Mouse (Mus musculus): ENCODE data around the gene 1520401A03Rik. TPM values are rescaled to one million over a fixed set of nuclear protein-coding genes. Genes with fewer than 3 reads are reported as not detected.
A peak's percentile ranks its signal among the peaks of the same experiment; 100 is the strongest.

Gene 1520401A03Rik
- total and polyA plus RNA-seq, 2 experiments from 2014 or later, result not detected

- H3K27me3 ChIP-seq (ENCODE audit: control insufficient read depth, insufficient read depth, low read length), result peaks cover 33% of the 10 kb centered on the region
- TF ChIP-seq CTCF (IDR thresholded peaks at IDR 0.05; ENCODE audit: low read depth) (peak; percentile 68), EP300 (IDR thresholded peaks at IDR 0.05; ENCODE audit: low read depth) (no peak)
- H3K9ac ChIP-seq (replicated peaks; ENCODE audit: low read depth, low read length), result no peak overlapping the region
- H3K27ac ChIP-seq (ENCODE audit: low read depth), result no peak overlapping the region
- H3K4me1 ChIP-seq (ENCODE audit: control insufficient read depth, insufficient read depth), result no peaks in the 10 kb centered on the region
- no peak overlapping the region for H3K4me2 ChIP-seq (ENCODE audit: low read depth, low read length)
- DNase-seq (ENCODE audit: low spot score), result peak; percentile 45
- H3K4me3 ChIP-seq (ENCODE audit: low read depth, low read length), result no peak overlapping the region
- no peak for ATAC-seq (ENCODE audit: insufficient read depth, low read depth)
- H3K36me3 ChIP-seq (replicated peaks; ENCODE audit: control insufficient read depth, insufficient read depth, low read length), result peaks cover 36% of the 10 kb centered on the region
- no peaks in the 10 kb centered on the region for H3K9me3 ChIP-seq (replicated peaks; ENCODE audit: control insufficient read depth, low read length)
- WGBS, result 25% methylated on average over 5 of the region's 5 CpGs
Observed at GRCm38 (mm10) chr17:23664556-23665021, 58.0 kb downstream of the 1520401A03Rik start.

DNA sequence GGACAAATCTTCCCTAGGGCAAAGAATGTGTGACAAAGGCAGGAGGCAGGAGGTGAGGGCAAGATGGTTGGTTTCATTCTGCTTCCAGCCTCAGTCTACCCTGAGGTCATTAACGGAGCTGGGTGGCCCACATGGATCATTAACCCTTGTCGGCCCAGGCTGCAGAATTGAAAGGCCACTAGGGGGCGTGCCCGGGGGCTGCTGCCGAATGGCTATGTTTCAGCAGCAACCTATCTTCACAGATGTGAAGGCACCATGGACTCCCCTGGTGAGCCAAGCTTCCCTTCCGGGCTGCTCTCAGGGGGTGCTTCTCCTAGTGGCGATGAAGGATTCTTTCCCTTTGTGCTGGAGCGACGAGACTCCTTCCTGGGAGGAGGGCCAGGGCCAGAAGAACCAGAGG lies 61.1 kb downstream of the 1520401A03Rik start:
- DNase-seq (ENCODE audit: low spot score) (no peak), ATAC-seq (ENCODE audit: insufficient read depth, low read depth) (no peak)
- Histone ChIP-seq H3K4me1 (ENCODE audit: control insufficient read depth, insufficient read depth) (no peaks in the 10 kb centered on the region), H3K36me3 (replicated peaks; ENCODE audit: control insufficient read depth, insufficient read depth, low read length) (peaks cover 7% of the 10 kb centered on the region; the same call in 1 of the 2 replicates), H3K27me3 (ENCODE audit: control insufficient read depth, insufficient read depth, low read length) (peaks cover 37% of the 10 kb centered on the region), H3K9me3 (replicated peaks; ENCODE audit: control insufficient read depth, low read length) (no peaks in the 10 kb centered on the region), H3K9ac (replicated peaks; ENCODE audit: low read depth, low read length) (no peak overlapping the region), H3K4me2 (ENCODE audit: low read depth, low read length) (no peak overlapping the region), H3K27ac (ENCODE audit: low read depth) (no peak overlapping the region), H3K4me3 (ENCODE audit: low read depth, low read length) (no peak overlapping the region)
- TF ChIP-seq EP300 (IDR thresholded peaks at IDR 0.05; ENCODE audit: low read depth), result no peak
- peak; percentile 27; the same call in 1 of the 2 replicates for TF ChIP-seq CTCF (IDR thresholded peaks at IDR 0.05; ENCODE audit: low read depth)
- WGBS, result 2% methylated on average over 9 of the region's 9 CpGs

- no peak for TF ChIP-seq EP300 (IDR thresholded peaks at IDR 0.05; ENCODE audit: low read depth)
- no peak for TF ChIP-seq CTCF (IDR thresholded peaks at IDR 0.05; ENCODE audit: low read depth)
- Histone ChIP-seq H3K9ac (replicated peaks; ENCODE audit: low read depth, low read length) (no peak overlapping the region), H3K27me3 (ENCODE audit: control insufficient read depth, insufficient read depth, low read length) (peaks cover 37% of the 10 kb centered on the region), H3K4me2 (ENCODE audit: low read depth, low read length) (peak overlapping the region; percentile 30), H3K4me3 (ENCODE audit: low read depth, low read length) (peak overlapping the region; percentile 20), H3K36me3 (replicated peaks; ENCODE audit: control insufficient read depth, insufficient read depth, low read length) (no peaks in the 10 kb centered on the region), H3K9me3 (replicated peaks; ENCODE audit: control insufficient read depth, low read length) (no peaks in the 10 kb centered on the region), H3K4me1 (ENCODE audit: control insufficient read depth, insufficient read depth) (no peaks in the 10 kb centered on the region), H3K27ac (ENCODE audit: low read depth) (no peak overlapping the region)
- ATAC-seq (ENCODE audit: insufficient read depth, low read depth) (no peak), DNase-seq (ENCODE audit: low spot score) (no peak)
- 2% methylated on average over 14 of the region's 14 CpGs for WGBS
Observed at GRCm38 (mm10) chr17:23660876-23661200, 61.7 kb downstream of the 1520401A03Rik start.

- Histone ChIP-seq H3K27me3 (ENCODE audit: control insufficient read depth, insufficient read depth, low read length) (peaks cover 37% of the 10 kb centered on the region), H3K9me3 (replicated peaks; ENCODE audit: control insufficient read depth, low read length) (no peaks in the 10 kb centered on the region), H3K4me2 (ENCODE audit: low read depth, low read length) (peak within 1 kb of the TSS; percentile 30), H3K4me1 (ENCODE audit: control insufficient read depth, insufficient read depth) (no peaks in the 10 kb centered on the region), H3K36me3 (replicated peaks; ENCODE audit: control insufficient read depth, insufficient read depth, low read length) (no peaks in the 10 kb centered on the region), H3K27ac (ENCODE audit: low read depth) (no peak within 1 kb of the TSS), H3K9ac (replicated peaks; ENCODE audit: low read depth, low read length) (no peak within 1 kb of the TSS), H3K4me3 (ENCODE audit: low read depth, low read length) (peak within 1 kb of the TSS; percentile 20)
- TF ChIP-seq CTCF (IDR thresholded peaks at IDR 0.05; ENCODE audit: low read depth) (peak; percentile 46), EP300 (IDR thresholded peaks at IDR 0.05; ENCODE audit: low read depth) (no peak)
- no peak for ATAC-seq (ENCODE audit: insufficient read depth, low read depth)
- 6% methylated on average over 27 of the region's 27 CpGs for WGBS
- DNase-seq (ENCODE audit: low spot score), result no peak
Observed at GRCm38 (mm10) chr17:23660117-23660875, 62.3 kb downstream of the 1520401A03Rik start, which contains the start of gene Bicdl2. Bicdl2 (plus strand) TSS chr17:23660506.

- WGBS, result 68% methylated on average over 2 of the region's 3 CpGs
- no peak for ATAC-seq (ENCODE audit: insufficient read depth, low read depth)
- Histone ChIP-seq H3K4me2 (ENCODE audit: low read depth, low read length) (no peak overlapping the region), H3K27ac (ENCODE audit: low read depth) (no peak overlapping the region), H3K36me3 (replicated peaks; ENCODE audit: control insufficient read depth, insufficient read depth, low read length) (no peaks in the 10 kb centered on the region), H3K9me3 (replicated peaks; ENCODE audit: control insufficient read depth, low read length) (no peaks in the 10 kb centered on the region), H3K9ac (replicated peaks; ENCODE audit: low read depth, low read length) (no peak overlapping the region), H3K4me1 (ENCODE audit: control insufficient read depth, insufficient read depth) (no peaks in the 10 kb centered on the region), H3K4me3 (ENCODE audit: low read depth, low read length) (no peak overlapping the region), H3K27me3 (ENCODE audit: control insufficient read depth, insufficient read depth, low read length) (peaks cover 37% of the 10 kb centered on the region)
- DNase-seq (ENCODE audit: low spot score), result no peak
- no peak for TF ChIP-seq CTCF (IDR thresholded peaks at IDR 0.05; ENCODE audit: low read depth)
- TF ChIP-seq EP300 (IDR thresholded peaks at IDR 0.05; ENCODE audit: low read depth), result no peak
Observed at GRCm38 (mm10) chr17:23658450-23658849, 64.1 kb downstream of the 1520401A03Rik start.

Other genes with a start within 250 kb of the 1520401A03Rik start
- not detected in 2 replicates for gene Vmn2r117, start 243.1 kb downstream of the 1520401A03Rik start, total RNA-seq (2014; rRNA removed; ENCODE audit: low replicate concordance)
- gene Vmn2r117, start 243.1 kb downstream of the 1520401A03Rik start, polyA plus RNA-seq (2015; fragmentation: Nextera tagmentation; extraction: Ambion mirVana), result not detected in 2 replicates
- 12.6 and 21.4 TPM in 2 replicates for gene Zfp213, start 158.5 kb downstream of the 1520401A03Rik start, total RNA-seq (2014; rRNA removed; ENCODE audit: low replicate concordance)
- 9.6 and 9.8 TPM in 2 replicates for gene Zfp213, start 158.5 kb downstream of the 1520401A03Rik start, polyA plus RNA-seq (2015; fragmentation: Nextera tagmentation; extraction: Ambion mirVana)
- gene Zfp13, start 123.3 kb downstream of the 1520401A03Rik start, total RNA-seq (2014; rRNA removed; ENCODE audit: low replicate concordance), result 17.9 and 18.5 TPM in 2 replicates
- 5.3 and 6.4 TPM in 2 replicates for gene Zfp13, start 123.3 kb downstream of the 1520401A03Rik start, polyA plus RNA-seq (2015; fragmentation: Nextera tagmentation; extraction: Ambion mirVana)
- gene Zscan10, start 121.9 kb downstream of the 1520401A03Rik start, total RNA-seq (2014; rRNA removed; ENCODE audit: low replicate concordance), result not detected in 2 replicates
- not detected in 2 replicates for gene Zscan10, start 121.9 kb downstream of the 1520401A03Rik start, polyA plus RNA-seq (2015; fragmentation: Nextera tagmentation; extraction: Ambion mirVana)
- gene Mmp25, start 77.5 kb downstream of the 1520401A03Rik start, total RNA-seq (2014; rRNA removed; ENCODE audit: low replicate concordance), result 0.19 and 0.88 TPM in 2 replicates
- gene Mmp25, start 77.5 kb downstream of the 1520401A03Rik start, polyA plus RNA-seq (2015; fragmentation: Nextera tagmentation; extraction: Ambion mirVana), result 0.15 and 0.25 TPM in 2 replicates
- not detected in 2 replicates for gene Bicdl2, start 62.3 kb downstream of the 1520401A03Rik start, total RNA-seq (2014; rRNA removed; ENCODE audit: low replicate concordance)
- gene Bicdl2, start 62.3 kb downstream of the 1520401A03Rik start, polyA plus RNA-seq (2015; fragmentation: Nextera tagmentation; extraction: Ambion mirVana), result 0.05 and 0.10 TPM in 2 replicates
- gene Hcfc1r1, start 49.2 kb downstream of the 1520401A03Rik start, total RNA-seq (2014; rRNA removed; ENCODE audit: low replicate concordance), result 214 and 322 TPM in 2 replicates
- 328 and 348 TPM in 2 replicates for gene Hcfc1r1, start 49.2 kb downstream of the 1520401A03Rik start, polyA plus RNA-seq (2015; fragmentation: Nextera tagmentation; extraction: Ambion mirVana)
- gene Thoc6, start 48.9 kb downstream of the 1520401A03Rik start, total RNA-seq (2014; rRNA removed; ENCODE audit: low replicate concordance), result 22.4 and 35.2 TPM in 2 replicates
- 22.1 and 23.2 TPM in 2 replicates for gene Thoc6, start 48.9 kb downstream of the 1520401A03Rik start, polyA plus RNA-seq (2015; fragmentation: Nextera tagmentation; extraction: Ambion mirVana)
- 275 and 286 TPM in 2 replicates for gene Tnfrsf12a, start 45.3 kb downstream of the 1520401A03Rik start, total RNA-seq (2014; rRNA removed; ENCODE audit: low replicate concordance)
- gene Tnfrsf12a, start 45.3 kb downstream of the 1520401A03Rik start, polyA plus RNA-seq (2015; fragmentation: Nextera tagmentation; extraction: Ambion mirVana), result 121 and 160 TPM in 2 replicates
- gene Cldn6, start 43.5 kb downstream of the 1520401A03Rik start, total RNA-seq (2014; rRNA removed; ENCODE audit: low replicate concordance), result not detected in 2 replicates
- gene Cldn6, start 43.5 kb downstream of the 1520401A03Rik start, polyA plus RNA-seq (2015; fragmentation: Nextera tagmentation; extraction: Ambion mirVana), result not detected in 2 replicates
- gene Cldn9, start 38.8 kb downstream of the 1520401A03Rik start, total RNA-seq (2014; rRNA removed; ENCODE audit: low replicate concordance), result not detected in 2 replicates
- gene Cldn9, start 38.8 kb downstream of the 1520401A03Rik start, polyA plus RNA-seq (2015; fragmentation: Nextera tagmentation; extraction: Ambion mirVana), result not detected in 2 replicates
- gene Pkmyt1, start 3.6 kb upstream of the 1520401A03Rik start, total RNA-seq (2014; rRNA removed; ENCODE audit: low replicate concordance), result 18.2 and 21.7 TPM in 2 replicates
- gene Pkmyt1, start 3.6 kb upstream of the 1520401A03Rik start, polyA plus RNA-seq (2015; fragmentation: Nextera tagmentation; extraction: Ambion mirVana), result 8.6 and 9.0 TPM in 2 replicates
- gene Paqr4, start 18.1 kb upstream of the 1520401A03Rik start, total RNA-seq (2014; rRNA removed; ENCODE audit: low replicate concordance), result 21.7 and 28.7 TPM in 2 replicates
- 13.6 and 15.8 TPM in 2 replicates for gene Paqr4, start 18.1 kb upstream of the 1520401A03Rik start, polyA plus RNA-seq (2015; fragmentation: Nextera tagmentation; extraction: Ambion mirVana)
- 0.97 TPM in 1 of 2 replicates, not detected in the other for gene Kremen2, start 23.1 kb upstream of the 1520401A03Rik start, total RNA-seq (2014; rRNA removed; ENCODE audit: low replicate concordance)
- gene Kremen2, start 23.1 kb upstream of the 1520401A03Rik start, polyA plus RNA-seq (2015; fragmentation: Nextera tagmentation; extraction: Ambion mirVana), result not detected in 2 replicates
- 54.5 and 72.2 TPM in 2 replicates for gene Flywch1, start 48.8 kb upstream of the 1520401A03Rik start, total RNA-seq (2014; rRNA removed; ENCODE audit: low replicate concordance)
- 32.4 and 34.8 TPM in 2 replicates for gene Flywch1, start 48.8 kb upstream of the 1520401A03Rik start, polyA plus RNA-seq (2015; fragmentation: Nextera tagmentation; extraction: Ambion mirVana)
- 3.8 TPM in 1 of 2 replicates, not detected in the other for gene Flywch2, start 63.3 kb upstream of the 1520401A03Rik start, total RNA-seq (2014; rRNA removed; ENCODE audit: low replicate concordance)
- 4.5 and 4.9 TPM in 2 replicates for gene Flywch2, start 63.3 kb upstream of the 1520401A03Rik start, polyA plus RNA-seq (2015; fragmentation: Nextera tagmentation; extraction: Ambion mirVana)
- gene Srrm2, start 67.7 kb upstream of the 1520401A03Rik start, total RNA-seq (2014; rRNA removed; ENCODE audit: low replicate concordance), result 72.8 and 85.9 TPM in 2 replicates
- 184 and 196 TPM in 2 replicates for gene Srrm2, start 67.7 kb upstream of the 1520401A03Rik start, polyA plus RNA-seq (2015; fragmentation: Nextera tagmentation; extraction: Ambion mirVana)
- 767 and 972 TPM in 2 replicates for gene Elob, start 106.4 kb upstream of the 1520401A03Rik start, total RNA-seq (2014; rRNA removed; ENCODE audit: low replicate concordance)
- 1,036 and 1,119 TPM in 2 replicates for gene Elob, start 106.4 kb upstream of the 1520401A03Rik start, polyA plus RNA-seq (2015; fragmentation: Nextera tagmentation; extraction: Ambion mirVana)
- not detected in 2 replicates for gene Prss33, start 113.3 kb upstream of the 1520401A03Rik start, total RNA-seq (2014; rRNA removed; ENCODE audit: low replicate concordance)
- gene Prss33, start 113.3 kb upstream of the 1520401A03Rik start, polyA plus RNA-seq (2015; fragmentation: Nextera tagmentation; extraction: Ambion mirVana), result not detected in 2 replicates
- not detected in 2 replicates for gene Prss32, start 121.1 kb upstream of the 1520401A03Rik start, total RNA-seq (2014; rRNA removed; ENCODE audit: low replicate concordance)
- gene Prss32, start 121.1 kb upstream of the 1520401A03Rik start, polyA plus RNA-seq (2015; fragmentation: Nextera tagmentation; extraction: Ambion mirVana), result not detected in 2 replicates
- not detected in 2 replicates for gene Prss41, start 121.4 kb upstream of the 1520401A03Rik start, total RNA-seq (2014; rRNA removed; ENCODE audit: low replicate concordance)
- not detected in 2 replicates for gene Prss41, start 121.4 kb upstream of the 1520401A03Rik start, polyA plus RNA-seq (2015; fragmentation: Nextera tagmentation; extraction: Ambion mirVana)
- not detected in 2 replicates for gene Prss21, start 145.3 kb upstream of the 1520401A03Rik start, total RNA-seq (2014; rRNA removed; ENCODE audit: low replicate concordance)
- not detected in 2 replicates for gene Prss21, start 145.3 kb upstream of the 1520401A03Rik start, polyA plus RNA-seq (2015; fragmentation: Nextera tagmentation; extraction: Ambion mirVana)
- not detected in 2 replicates for gene Dcpp1, start 158.1 kb upstream of the 1520401A03Rik start, total RNA-seq (2014; rRNA removed; ENCODE audit: low replicate concordance)
- not detected in 2 replicates for gene Dcpp1, start 158.1 kb upstream of the 1520401A03Rik start, polyA plus RNA-seq (2015; fragmentation: Nextera tagmentation; extraction: Ambion mirVana)
- not detected in 2 replicates for gene Dcpp2, start 158.1 kb upstream of the 1520401A03Rik start, total RNA-seq (2014; rRNA removed; ENCODE audit: low replicate concordance)
- gene Dcpp2, start 158.1 kb upstream of the 1520401A03Rik start, polyA plus RNA-seq (2015; fragmentation: Nextera tagmentation; extraction: Ambion mirVana), result not detected in 2 replicates
- gene Dcpp3, start 194.7 kb upstream of the 1520401A03Rik start, total RNA-seq (2014; rRNA removed; ENCODE audit: low replicate concordance), result not detected in 2 replicates
- gene Dcpp3, start 194.7 kb upstream of the 1520401A03Rik start, polyA plus RNA-seq (2015; fragmentation: Nextera tagmentation; extraction: Ambion mirVana), result not detected in 2 replicates
- not detected in 2 replicates for gene Sbp, start 218.9 kb upstream of the 1520401A03Rik start, total RNA-seq (2014; rRNA removed; ENCODE audit: low replicate concordance)
- gene Sbp, start 218.9 kb upstream of the 1520401A03Rik start, polyA plus RNA-seq (2015; fragmentation: Nextera tagmentation; extraction: Ambion mirVana), result not detected in 2 replicates
- gene Sbpl, start 232.5 kb upstream of the 1520401A03Rik start, total RNA-seq (2014; rRNA removed; ENCODE audit: low replicate concordance), result not detected in 2 replicates
- gene Sbpl, start 232.5 kb upstream of the 1520401A03Rik start, polyA plus RNA-seq (2015; fragmentation: Nextera tagmentation; extraction: Ambion mirVana), result not detected in 2 replicates